Mouse (Mus musculus) adrenal gland, adult 2 months (tissue): ENCODE data around the gene Babam2. TPM values are rescaled to one million over a fixed set of nuclear protein-coding genes. Genes with fewer than 3 reads are reported as not detected.
A peak's percentile ranks its signal among the peaks of the same experiment; 100 is the strongest.

ENCODE experiments used
- DNase-seq: peaks from one replicate; pipeline ENCODE4 v3.0.0; 2021
- long read RNA-seq: library from polyadenylated mRNA; stranded (forward); transcript quantifications from one replicate; pipeline ENCODE4 v2.0.0, GENCODE M21; 2021
- polyA plus RNA-seq: library from polyadenylated mRNA; depleted of rRNA; stranded (reverse); fragments of >200 nt; gene quantifications from 2 replicates; pipeline ENCODE4 v1.2.3, GENCODE M21; 2012; rRNA removed
- total RNA-seq, 2 experiments: library from RNA; stranded (reverse); gene quantifications; 2 replicates each; pipeline ENCODE4 v1.2.3; 2021

Babam2 gene
- total RNA-seq (100 to 1,000 TPM in 1 of 2 experiments, 10 to 100 TPM in 1; 90.5 to 177 TPM), polyA plus RNA-seq (63.4 and 88.1 TPM in 2 replicates)
- long read RNA-seq, transcript Babam2-209 (12 exons, 1,888 nt) = major isoform, 75 of 91 reads
- long read RNA-seq, partial matches to known transcripts = 1 of 91 reads
- long read RNA-seq, other reads (novel, unspliced or antisense) = 15 of 91 reads

GRCm38 (mm10) chr5:31697644-31698296, at the start of gene Babam2:
Gene Babam2, plus strand, starts transcription at chr5:31697684.
- DNase-seq = peak; percentile 96

- no peak for DNase-seq
Observed at GRCm38 (mm10) chr5:31650518-31651288, 46.8 kb upstream of the Babam2 start.

- no peak for DNase-seq
Observed at GRCm38 (mm10) chr5:31655688-31656190, 41.7 kb upstream of the Babam2 start.

GRCm38 (mm10) chr5:31666176-31666575, 31.3 kb upstream of the Babam2 start:
- DNase-seq = peak; percentile 32

GRCm38 (mm10) chr5:31668325-31668968, 29.0 kb upstream of the Babam2 start:
- no peak for DNase-seq

GRCm38 (mm10) chr5:31669984-31670383, 27.5 kb upstream of the Babam2 start:
- DNase-seq = no peak

- DNase-seq = no peak
Observed at GRCm38 (mm10) chr5:31671137-31671536, 26.3 kb upstream of the Babam2 start.

GRCm38 (mm10) chr5:31673431-31673830, 24.1 kb upstream of the Babam2 start:
- DNase-seq = no peak

GRCm38 (mm10) chr5:31678000-31678399, 19.5 kb upstream of the Babam2 start:
- no peak for DNase-seq

- no peak for DNase-seq
Observed at GRCm38 (mm10) chr5:31680183-31680582, 17.3 kb upstream of the Babam2 start.

- DNase-seq = no peak
Observed at GRCm38 (mm10) chr5:31682305-31682704, 15.2 kb upstream of the Babam2 start.

GRCm38 (mm10) chr5:31686040-31686439, 11.4 kb upstream of the Babam2 start:
- DNase-seq = no peak

GRCm38 (mm10) chr5:31687972-31688371, 9.5 kb upstream of the Babam2 start:
- no peak for DNase-seq

GRCm38 (mm10) chr5:31693191-31693590, 4.3 kb upstream of the Babam2 start:
- no peak for DNase-seq

GRCm38 (mm10) chr5:31696971-31697643, 377 bp upstream of the Babam2 start, which contains the start of gene Rbks:
Gene Rbks, minus strand, starts transcription at chr5:31697627.
- no peak for DNase-seq

GRCm38 (mm10) chr5:31698297-31698726, 828 bp downstream of the Babam2 start:
- DNase-seq = peak; percentile 93

GRCm38 (mm10) chr5:31698931-31699330, 1.4 kb downstream of the Babam2 start:
- DNase-seq = peak; percentile 29

- DNase-seq = no peak
Observed at GRCm38 (mm10) chr5:31699397-31699796, 1.9 kb downstream of the Babam2 start.

GRCm38 (mm10) chr5:31704971-31705370, 7.5 kb downstream of the Babam2 start:
- DNase-seq = no peak

- DNase-seq = no peak
Observed at GRCm38 (mm10) chr5:31706826-31707225, 9.3 kb downstream of the Babam2 start.

GRCm38 (mm10) chr5:31709389-31709788, 11.9 kb downstream of the Babam2 start:
- DNase-seq = no peak

- no peak for DNase-seq
Observed at GRCm38 (mm10) chr5:31713280-31713711, 15.8 kb downstream of the Babam2 start.
